Mouse (Mus musculus): Measurements from ENCODE around the gene Slc25a26. TPM values are rescaled to one million over a fixed set of nuclear protein-coding genes. Genes with fewer than 3 reads are reported as not detected.
"Not testable (repeated sequence)": the region's sequence is repeated elsewhere in the genome, so short reads cannot be mapped to it uniquely, and the experiment has no call there.

The Slc25a26 gene
- total RNA-seq, 2 experiments from 2014 or later = 17.9 to 19.6 TPM

DNA sequence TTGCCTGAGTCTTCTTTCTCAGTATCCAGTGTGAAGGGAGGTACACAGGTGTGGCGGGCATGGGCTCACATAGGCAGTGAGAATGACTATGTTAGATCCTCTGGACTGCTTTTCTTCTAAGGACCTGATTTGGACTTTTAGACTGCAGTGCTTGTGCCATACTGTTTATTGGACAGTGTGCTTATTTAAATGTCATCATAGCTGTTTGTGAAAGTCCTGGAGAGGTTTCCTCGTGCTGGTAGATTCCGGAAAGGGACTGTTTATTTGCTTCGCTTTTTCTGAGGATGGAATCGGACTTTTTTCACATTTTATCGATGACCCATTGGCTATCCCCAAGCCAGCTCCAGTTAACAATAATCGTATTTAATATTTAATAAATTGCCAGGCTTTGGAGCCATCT is 50.7 kb downstream of the Slc25a26 start:
- DNase-seq = no peak

DNA sequence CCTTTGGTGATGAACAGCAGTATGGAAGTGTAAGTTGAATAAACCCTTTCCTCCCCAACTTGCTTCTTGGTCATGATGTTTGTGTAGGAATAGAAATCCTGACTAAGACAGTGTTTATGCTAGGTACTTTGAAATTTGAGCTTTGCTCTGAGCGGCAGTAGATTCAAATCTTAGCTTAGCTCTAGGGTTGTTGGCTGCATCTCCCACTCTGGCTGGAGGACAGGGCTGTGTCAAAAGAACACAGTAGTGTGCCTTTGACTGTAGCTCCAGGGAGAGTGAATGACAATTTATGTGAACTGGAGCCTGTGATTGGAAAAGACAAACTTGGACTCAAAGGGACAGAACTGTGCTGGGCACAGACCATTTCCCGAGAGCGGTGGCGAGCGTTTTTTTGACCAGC is 53.0 kb downstream of the Slc25a26 start:
- DNase-seq = no peak

DNA sequence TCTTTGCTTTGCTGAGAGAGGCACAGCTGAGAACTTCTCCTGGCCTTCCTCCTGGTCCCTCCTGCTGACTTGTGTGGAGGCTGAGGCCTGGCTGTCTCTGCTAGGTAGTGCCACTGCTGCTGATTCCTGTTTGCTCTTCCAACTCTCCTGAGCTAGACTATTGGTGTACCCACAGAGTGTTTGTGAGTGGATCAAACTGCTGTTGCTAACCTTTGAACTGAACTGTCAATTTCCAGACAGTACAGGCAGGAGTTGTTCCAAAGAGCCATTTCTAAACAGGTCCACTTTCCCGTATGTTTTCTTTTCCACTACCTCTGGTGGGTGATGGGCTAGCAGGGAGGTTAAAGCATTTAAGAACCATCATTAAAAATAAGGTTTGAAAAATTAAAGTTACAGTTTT is 58.5 kb downstream of the Slc25a26 start:
- not testable (repeated sequence) for DNase-seq

DNA sequence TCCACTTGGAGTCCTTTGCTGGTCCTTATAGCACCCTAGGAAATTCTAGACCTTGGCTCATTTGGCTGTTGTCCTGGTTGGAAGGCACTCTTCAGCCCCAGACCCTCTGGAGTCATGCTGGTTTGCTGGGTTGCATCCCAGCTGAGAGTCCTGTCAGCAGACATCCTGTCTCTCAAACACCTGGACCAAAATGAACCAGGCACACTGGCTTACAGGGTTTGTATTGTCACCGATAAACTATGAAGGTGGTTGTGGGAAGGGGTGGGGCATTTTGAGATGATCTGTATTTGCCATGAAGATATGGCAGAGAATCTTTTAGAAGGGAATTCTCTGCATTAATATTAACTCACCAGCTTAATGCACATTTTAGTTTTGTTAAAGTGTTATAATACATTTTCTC is 60.8 kb downstream of the Slc25a26 start:
- DNase-seq = no peak

DNA sequence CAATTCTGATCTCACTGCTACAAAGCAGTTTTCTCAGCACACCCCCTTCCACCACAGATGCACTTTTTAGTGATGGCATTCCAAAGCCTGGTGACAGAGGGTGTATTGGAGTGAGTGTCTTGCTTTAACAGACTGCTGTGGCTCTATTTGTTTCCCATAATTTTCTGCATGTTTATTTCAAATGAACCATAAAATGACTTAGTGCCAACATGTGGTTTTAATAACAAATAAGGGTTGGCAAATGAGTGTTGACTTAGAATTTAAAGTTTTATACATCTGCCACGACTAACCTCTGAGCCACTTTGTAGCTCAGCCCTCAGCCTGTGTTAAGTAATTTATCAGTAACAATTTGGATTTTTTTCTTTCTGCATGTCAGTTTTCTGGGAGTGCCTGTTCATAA is 61.2 kb downstream of the Slc25a26 start:
- DNase-seq = no peak

DNA sequence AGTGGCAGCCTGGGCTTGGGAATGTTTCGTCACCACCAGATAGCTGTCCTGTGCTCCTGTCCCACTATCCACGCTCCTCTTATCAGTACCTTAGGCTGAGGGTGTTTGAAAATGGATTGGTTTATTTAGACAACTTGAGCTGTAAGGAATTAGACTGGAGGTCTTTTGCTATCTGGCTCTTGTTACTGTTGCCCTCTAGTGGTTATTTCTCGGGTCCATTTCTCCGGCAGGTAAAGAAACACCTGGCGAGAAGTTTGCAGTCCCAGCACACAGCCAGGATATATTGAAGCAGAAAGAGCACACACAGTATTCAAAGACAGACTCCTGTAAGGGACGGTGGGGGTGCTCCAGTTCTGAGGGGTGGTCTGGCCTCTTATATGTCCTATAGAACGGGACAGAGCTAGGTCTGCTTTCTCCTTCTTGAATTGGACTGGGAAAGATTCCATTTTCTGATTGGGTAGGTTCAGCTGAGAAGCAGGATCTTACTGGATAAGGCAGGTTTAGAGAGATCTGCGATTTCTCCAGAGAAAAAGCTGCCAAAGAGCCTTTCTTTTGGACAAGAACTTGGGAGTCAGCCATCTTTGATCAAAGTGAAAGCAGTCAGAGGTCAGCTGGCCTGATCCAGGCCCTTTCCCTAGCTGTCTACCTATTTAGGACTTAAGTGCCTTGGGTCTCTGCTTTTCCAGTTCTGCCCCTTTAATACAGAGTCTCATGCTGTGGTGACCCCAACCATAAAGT is 63.2 kb downstream of the Slc25a26 start:
- no peak for DNase-seq

DNA sequence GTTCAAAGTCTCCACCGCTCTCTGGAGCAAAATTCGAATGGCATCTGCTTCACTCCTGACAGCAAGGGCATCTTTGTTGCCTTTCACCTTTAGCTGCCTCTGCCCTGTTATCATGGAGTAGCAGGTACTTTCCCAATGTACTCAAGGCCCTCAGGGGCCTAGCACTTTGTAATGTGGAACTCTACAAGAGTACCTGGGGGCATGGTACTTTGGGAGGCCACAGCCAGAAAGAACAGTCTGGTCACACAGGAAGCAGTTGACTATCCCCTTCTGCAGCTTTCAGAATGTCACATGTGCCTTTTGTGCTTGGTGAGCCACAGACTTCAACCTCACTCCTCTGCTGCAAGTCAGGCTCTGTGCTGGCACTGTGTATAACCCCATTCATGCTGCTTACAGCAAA is 65.6 kb downstream of the Slc25a26 start:
- DNase-seq = no peak

DNA sequence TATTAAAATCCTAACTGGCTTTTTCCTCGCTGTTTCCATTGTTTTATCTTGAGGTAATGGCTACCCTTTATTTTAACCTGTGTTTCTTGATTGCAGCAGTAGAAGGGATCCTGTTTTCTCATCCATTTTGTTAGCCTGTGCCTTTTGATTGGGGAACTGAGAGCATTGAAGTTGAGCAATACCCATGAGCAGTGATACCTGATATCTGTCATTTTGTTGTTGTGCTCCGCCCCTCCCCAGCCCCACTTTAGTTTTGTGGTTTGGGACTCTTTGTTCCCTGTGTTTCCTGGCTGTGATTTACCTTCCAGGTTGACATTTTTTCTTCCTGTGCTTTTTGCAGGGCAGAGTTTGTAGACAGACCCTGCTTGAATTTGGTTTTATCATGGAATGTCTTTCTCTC is 67.9 kb downstream of the Slc25a26 start:
- DNase-seq = no peak

DNA sequence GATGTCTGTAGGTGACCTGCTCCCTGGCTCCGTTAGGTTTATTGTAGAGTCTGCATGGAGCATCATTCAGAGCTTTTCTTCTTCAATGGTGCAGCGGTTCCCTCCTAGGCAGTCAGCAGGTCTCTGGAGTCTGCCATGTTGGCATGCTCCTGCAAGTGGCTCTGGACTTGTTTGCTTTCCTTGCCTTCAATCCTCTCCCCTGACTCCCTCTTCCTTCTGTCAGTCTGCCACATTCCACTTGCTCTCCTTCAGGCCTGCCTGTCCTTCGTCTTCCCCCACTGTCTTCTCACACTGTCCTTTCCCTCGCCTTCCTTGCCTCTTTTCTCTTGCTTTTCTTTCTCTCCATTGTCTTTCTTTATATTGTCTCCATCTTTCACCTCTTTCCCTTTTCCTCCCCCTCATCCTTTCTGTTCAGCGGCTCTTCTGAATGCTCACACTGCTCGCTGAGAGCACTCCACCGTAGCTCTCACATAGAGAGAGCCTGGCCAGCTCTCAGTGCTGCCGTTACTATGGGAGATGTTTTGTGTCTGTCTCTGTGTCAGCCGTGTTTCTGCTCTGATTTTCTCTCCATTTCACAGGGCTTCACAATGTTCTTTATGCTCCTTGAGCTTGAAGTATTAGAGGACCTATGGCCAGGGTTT is 75.5 kb downstream of the Slc25a26 start:
- DNase-seq = no peak

DNA sequence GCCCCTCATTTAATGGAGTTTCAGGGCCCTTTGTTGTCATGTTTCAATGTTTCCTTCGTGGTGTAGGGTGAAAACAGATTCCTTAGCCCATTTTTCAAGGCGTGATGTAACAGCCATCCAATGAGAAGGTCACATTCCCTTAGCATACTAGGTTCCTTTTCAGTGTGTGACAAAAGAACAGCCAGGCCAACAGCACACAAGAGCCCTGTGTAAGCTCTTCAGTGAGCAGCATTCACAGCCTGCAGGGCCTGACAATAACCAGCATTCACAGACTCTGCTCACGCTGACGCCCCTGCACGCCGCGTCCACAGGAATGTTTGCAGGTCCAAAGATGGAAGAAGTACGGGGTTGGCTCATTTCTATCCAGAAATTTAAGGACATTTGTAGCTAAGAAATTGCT is 77.9 kb downstream of the Slc25a26 start:
- DNase-seq = no peak

DNA sequence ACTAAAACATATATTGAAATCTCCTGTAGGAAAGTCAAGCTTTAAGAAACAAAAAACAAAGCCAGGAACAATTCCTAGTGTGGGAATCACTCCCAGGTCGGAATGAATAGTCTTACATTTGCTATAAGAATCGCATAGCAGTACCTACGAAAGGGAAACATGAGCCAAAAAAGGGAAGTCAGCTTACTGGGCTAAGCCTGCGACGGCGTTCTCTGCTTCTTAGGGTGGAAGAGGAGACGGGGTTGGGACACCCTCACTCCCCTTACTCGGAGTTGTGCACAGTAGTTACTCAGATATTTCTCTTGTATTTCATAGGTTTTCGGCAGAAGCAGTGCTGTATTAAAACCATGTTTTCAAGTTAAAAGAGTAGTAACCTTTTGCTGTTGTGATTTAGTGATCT is 81.9 kb downstream of the Slc25a26 start:
- DNase-seq = no peak

DNA sequence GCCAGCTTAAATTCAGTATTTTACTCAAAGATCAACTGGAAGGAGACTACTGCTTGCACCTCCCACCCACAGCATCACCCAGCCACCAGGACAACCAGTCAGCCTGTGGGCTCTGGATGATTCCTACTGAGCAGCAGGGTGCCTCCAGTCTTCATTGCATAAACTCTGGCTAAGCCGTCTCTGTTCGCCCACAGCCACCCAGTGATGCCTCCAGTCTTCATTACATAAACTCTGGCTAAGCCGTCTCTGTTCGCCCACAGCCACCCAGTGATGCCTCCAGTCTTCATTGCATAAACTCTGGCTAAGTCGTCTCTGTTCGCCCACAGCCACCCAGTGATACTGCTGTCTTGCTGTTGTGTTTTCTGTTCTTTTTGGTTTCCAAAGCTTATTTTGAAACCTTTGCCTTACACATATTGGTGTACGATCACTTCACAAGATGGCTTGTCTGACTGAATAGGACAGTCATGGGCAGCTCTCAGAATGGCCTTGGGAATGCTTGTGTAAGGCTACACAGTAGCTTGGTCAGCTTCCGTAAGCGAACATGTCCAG is 84.1 kb downstream of the Slc25a26 start:
- DNase-seq = no peak

DNA sequence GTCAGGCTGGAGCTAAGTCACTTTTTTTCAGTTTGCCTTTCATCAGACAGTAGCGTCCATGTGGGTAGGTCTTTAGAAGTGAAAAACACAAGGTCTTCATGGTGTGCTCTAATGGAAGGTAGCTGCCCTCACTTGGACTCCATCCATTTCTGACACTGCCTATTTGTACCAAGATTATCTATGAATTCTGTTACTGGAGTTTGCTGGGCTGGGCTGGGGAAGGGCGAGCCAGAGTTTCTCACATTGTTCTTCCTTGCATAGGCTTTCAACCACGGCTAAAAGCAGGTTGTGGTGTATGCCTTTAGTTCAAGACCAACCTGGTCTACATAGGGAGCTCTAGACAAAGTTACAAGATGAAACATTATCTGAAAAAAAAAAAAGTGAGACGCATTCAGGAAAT is 84.8 kb downstream of the Slc25a26 start:
- DNase-seq = no peak

DNA sequence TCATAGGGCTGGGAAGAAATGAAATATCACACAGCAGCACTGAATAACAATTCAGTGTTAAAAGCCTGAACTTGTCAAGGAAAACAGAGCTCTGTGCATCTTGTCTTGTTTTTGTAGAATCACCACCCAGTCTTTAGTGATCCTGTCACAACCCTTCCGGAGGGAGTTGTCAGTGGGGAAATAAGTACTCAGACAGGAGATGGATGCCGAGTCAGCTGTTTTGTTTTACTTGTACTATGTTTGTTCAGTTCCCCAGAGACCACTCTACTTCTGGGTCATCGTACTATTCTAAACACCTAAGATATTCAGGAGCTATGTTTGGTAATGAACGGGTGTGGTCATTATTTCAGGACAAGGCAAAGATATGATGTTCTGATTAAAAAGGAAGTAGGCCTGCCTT is 88.2 kb downstream of the Slc25a26 start:
- no peak for DNase-seq

DNA sequence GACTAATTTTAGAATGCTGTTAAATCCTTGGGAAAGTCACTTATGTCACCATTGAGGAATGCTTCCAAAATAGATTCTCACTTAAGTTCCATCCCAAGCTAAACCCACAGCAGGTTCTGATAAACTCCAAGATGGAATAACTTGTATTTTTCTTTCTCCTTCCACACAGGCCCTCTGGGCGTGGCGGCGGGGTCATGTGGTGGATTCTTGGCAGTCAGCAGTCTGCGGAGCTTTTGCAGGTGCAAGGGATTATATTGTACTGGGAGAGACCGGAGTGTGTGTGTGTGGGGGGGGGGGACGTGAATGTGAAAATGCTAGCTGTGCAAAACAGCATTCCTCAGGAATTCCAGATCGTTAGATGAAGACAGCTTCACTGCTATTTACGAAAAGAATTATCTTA is 92.1 kb downstream of the Slc25a26 start:
- DNase-seq = peak; percentile 66 to 75

DNA sequence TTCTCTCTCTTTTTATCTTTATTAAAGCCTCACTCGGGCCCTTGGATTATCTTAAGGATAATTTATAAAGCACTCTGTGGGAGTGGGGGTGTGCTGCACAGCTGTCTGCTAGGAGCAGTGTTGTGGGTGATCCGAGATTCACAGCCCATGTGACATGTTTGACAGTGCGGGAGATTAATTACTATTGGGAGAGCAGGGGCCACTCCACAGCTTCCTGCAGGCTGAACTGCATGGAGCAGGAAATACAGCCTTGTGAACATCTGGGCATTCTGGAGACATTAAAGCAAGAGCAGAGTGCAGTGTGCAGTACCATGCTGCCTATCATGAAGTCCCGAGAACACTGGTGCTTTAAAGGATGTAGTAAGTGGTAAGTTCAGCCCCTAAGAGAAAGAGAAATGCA is 92.6 kb downstream of the Slc25a26 start:
- DNase-seq = no peak

DNA sequence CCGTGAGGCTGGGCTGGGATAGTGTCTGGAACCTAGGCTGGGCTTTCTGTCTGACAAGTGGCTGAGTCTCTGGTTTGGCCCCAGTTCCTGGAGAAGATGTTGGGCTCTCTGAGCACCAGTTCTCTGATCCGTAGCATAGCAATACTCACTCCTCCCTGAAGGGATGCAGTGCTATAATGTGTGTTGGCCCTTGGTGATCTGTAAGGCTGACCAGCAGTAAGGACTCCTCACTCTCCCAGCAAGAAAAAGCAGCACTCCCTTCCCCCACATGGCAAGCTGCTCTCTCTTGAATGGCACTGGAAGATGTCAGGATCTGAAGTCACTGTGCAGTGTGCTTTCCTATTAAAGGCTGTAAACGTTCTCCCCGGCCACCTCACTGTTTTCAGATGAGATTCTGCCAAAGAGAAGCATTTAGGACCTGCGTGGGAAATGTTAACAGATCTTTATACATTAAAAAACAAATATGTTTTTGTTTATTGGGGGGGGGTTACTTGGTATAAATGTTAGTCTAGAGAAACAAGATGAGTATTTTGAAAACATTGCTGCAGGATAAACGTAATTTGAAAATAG is 94.0 kb downstream of the Slc25a26 start:
- DNase-seq = no peak

DNA sequence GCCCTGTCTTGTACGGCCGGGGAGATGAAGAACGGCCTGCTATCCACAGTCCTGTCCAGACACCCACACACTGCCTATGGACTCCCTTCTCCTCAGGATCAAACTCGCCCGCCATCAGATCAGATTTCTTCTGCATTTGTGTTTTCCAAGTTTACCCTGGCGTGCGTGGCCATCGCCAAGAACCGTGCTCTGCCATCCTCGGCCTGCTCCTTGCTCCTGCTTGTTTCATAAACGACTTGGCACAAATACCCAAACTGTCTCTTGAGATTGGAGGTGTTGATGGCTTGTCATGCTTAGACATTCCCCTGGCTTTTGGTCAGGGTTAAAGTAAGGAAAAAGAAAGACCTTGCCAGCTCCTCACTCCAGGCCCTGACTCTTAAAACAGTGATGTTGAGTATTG is 94.6 kb downstream of the Slc25a26 start:
- DNase-seq = no peak

DNA sequence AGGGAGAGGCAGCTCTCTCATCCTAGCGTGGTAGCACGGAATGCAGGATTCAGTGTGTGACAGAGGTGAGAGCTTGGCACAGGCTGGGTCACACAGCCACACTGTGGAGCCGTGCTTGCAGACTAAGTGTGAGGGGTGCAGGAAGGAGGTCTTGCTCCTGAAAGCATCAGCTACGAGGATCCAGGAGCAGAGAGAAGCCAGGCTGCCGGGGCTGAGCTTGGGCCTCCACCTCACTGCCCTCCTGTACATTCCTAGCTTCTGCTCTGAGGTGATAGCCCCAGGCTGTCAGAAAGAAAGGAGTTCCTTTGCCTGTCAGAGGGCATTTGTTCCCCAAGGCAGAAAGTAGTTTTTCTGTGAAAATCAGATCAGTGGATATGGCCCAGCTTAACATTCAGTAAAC is 95.1 kb downstream of the Slc25a26 start:
- DNase-seq = no peak

DNA sequence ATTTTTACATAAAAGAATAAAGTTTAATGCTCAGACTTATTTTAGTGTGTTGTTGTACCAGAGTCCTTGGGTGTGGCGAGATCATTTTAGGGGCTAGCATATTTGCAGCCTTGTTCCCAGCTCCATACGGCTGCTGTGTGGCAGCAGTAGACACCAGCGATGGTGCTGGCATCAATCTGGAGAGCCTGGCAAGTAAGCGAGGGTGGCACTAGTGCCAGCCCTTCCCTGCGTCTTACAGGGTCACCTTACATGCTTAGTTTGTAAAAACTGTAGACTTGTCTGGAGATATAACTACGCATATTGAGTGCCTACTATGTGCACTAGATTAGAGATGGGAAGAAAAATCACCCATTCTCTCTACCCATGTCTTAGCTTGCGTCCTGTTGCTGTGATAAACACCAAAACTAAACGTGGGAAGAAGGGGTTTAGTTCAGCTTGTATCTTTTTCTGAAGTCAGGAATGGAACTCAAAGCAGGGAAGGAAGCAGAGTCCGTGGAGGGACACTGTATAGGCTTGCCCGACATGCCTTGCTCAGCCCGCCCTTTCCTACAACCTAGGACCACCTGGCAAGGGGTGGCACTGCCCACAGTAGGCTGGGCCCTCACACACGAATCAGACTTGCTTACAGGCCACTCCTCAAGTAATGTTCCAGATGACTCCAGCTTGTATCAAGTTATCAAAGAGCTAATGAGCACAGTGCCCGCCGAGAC is 96.1 kb downstream of the Slc25a26 start:
- peak; percentile 61 to 67 for DNase-seq

DNA sequence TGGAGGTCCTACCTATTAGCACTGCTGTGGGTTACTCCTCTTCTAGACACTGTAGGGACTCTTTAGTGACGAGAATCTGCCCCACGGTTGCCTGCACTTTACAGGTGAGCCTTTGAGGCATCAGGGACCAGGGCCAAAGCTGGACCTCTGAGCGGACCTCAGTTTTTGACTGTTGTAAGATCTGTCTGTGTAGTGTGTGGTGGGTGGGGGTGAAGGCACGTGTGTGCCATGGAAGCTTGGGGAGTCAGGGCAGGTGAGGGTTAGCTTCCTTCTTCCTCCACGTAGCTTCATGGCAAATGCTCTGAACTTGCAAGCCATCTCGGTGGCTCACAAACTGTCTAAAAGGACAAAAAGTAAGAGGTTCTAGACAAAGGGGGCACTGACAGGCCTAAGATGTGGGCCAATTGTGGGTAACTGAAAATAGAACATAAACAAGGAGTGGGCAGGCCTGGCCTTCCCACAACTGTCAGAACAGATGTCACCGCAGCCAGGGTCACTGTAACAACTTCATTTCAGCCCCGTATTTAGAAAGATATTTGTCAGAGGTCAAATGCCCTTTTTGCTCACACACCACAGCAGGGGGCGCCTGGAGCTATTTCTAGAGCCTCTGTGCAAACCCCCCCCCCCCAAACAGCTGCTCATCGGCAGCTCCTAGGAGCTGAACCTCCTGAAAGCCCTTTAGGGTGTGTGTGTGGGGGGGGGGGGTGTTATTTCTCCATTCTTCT is 96.8 kb downstream of the Slc25a26 start:
- DNase-seq = peak; percentile 28 to 62

DNA sequence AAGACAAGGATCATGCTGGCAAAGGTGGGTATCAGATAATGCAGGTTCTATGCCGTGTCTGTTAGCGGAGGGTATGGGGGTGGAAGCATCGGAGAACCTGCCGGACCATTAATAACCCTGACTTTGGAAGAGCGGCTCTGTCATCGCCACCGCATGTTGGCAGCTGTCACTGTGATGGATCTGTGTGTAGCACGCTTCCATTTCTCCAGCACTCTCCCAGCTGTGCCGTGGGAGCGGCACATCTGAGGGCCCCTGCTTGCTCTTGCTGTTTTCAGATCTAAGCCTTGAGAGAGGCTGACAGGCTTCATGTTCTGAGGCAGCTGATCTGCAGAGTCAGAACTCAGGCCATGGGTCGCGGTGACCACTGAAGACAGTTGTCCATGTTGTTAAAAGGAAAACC is 98.3 kb downstream of the Slc25a26 start:
- DNase-seq = no peak
